Mouse (Mus musculus): ENCODE results near the gene Gm49333. TPM values are rescaled to one million over a fixed set of nuclear protein-coding genes. Genes with fewer than 3 reads are reported as not detected.

The Gm49333 gene
- polyA plus RNA-seq, 1 experiment from 2014 or later: 0.70 TPM

GRCm38 (mm10) chr16:20621191-20621990, 10.0 kb downstream of the Gm49333 start, which contains the start of gene Camk2n2:
Gene Camk2n2, minus strand, starts transcription at chr16:20621287.
- Histone ChIP-seq H3K4me2 (ENCODE audit: low read depth, low read length) (peak within 1 kb of the TSS; percentile 99), H3K36me3 (ENCODE audit: control insufficient read depth, insufficient read depth, low read length) (no peaks in the 10 kb centered on the region), H3K9ac (ENCODE audit: low read depth, low read length) (peak within 1 kb of the TSS; percentile 75), H3K9me3 (ENCODE audit: control insufficient read depth, low read length) (no peaks in the 10 kb centered on the region), H3K27me3 (replicated peaks; ENCODE audit: control insufficient read depth, insufficient read depth, low read length) (peaks cover 31% of the 10 kb centered on the region), H3K4me3 (ENCODE audit: low read depth, low read length) (peak within 1 kb of the TSS; percentile 74), H3K4me1 (ENCODE audit: control insufficient read depth, insufficient read depth, low read length) (peaks cover 20% of the 10 kb centered on the region), H3K27ac (replicated peaks; ENCODE audit: low read depth, low read length) (peak within 1 kb of the TSS; percentile 59; the same call in 1 of the 2 replicates)
- ATAC-seq (ENCODE audit: low read depth) (peak; percentile 58), DNase-seq (ENCODE audit: low spot score) (peak; percentile 40)
- 2% methylated on average over 36 of the region's 92 CpGs for WGBS

- DNase-seq (ENCODE audit: low spot score): peak; percentile 78
- H3K4me1 ChIP-seq (ENCODE audit: control insufficient read depth, insufficient read depth, low read length): peaks cover 20% of the 10 kb centered on the region
- under 1% methylated on average over 32 of the region's 37 CpGs for WGBS
- peaks cover 31% of the 10 kb centered on the region for H3K27me3 ChIP-seq (replicated peaks; ENCODE audit: control insufficient read depth, insufficient read depth, low read length)
- H3K4me2 ChIP-seq (ENCODE audit: low read depth, low read length): peak overlapping the region; percentile 99
- no peaks in the 10 kb centered on the region for H3K36me3 ChIP-seq (ENCODE audit: control insufficient read depth, insufficient read depth, low read length)
- no peaks in the 10 kb centered on the region for H3K9me3 ChIP-seq (ENCODE audit: control insufficient read depth, low read length)
- ATAC-seq (ENCODE audit: low read depth): peak; percentile 54
- H3K4me3 ChIP-seq (ENCODE audit: low read depth, low read length): peak overlapping the region; percentile 74
- H3K27ac ChIP-seq (replicated peaks; ENCODE audit: low read depth, low read length): peak overlapping the region; percentile 36; the same call in 1 of the 2 replicates
- peak overlapping the region; percentile 75 for H3K9ac ChIP-seq (ENCODE audit: low read depth, low read length)
Observed at GRCm38 (mm10) chr16:20621991-20622685, 10.7 kb downstream of the Gm49333 start.

GRCm38 (mm10) chr16:20623211-20623610, 11.8 kb downstream of the Gm49333 start:
- Histone ChIP-seq H3K27ac (replicated peaks; ENCODE audit: low read depth, low read length) (no peak overlapping the region), H3K36me3 (ENCODE audit: control insufficient read depth, insufficient read depth, low read length) (no peaks in the 10 kb centered on the region), H3K4me3 (ENCODE audit: low read depth, low read length) (no peak overlapping the region), H3K27me3 (replicated peaks; ENCODE audit: control insufficient read depth, insufficient read depth, low read length) (peaks cover 31% of the 10 kb centered on the region), H3K9me3 (ENCODE audit: control insufficient read depth, low read length) (no peaks in the 10 kb centered on the region), H3K4me1 (ENCODE audit: control insufficient read depth, insufficient read depth, low read length) (peaks cover 20% of the 10 kb centered on the region), H3K9ac (ENCODE audit: low read depth, low read length) (no peak overlapping the region), H3K4me2 (ENCODE audit: low read depth, low read length) (0 out of 2 replicates have a peak overlapping the region, but pooled peaks have one; percentile 99)
- 52% methylated on average over 2 of the region's 2 CpGs for WGBS
- DNase-seq (ENCODE audit: low spot score) (no peak), ATAC-seq (ENCODE audit: low read depth) (no peak)

GRCm38 (mm10) chr16:20628871-20629391, 17.5 kb downstream of the Gm49333 start:
- H3K9me3 ChIP-seq (ENCODE audit: control insufficient read depth, low read length): no peaks in the 10 kb centered on the region
- peaks cover 9% of the 10 kb centered on the region; the same call in 1 of the 2 replicates for H3K4me1 ChIP-seq (ENCODE audit: control insufficient read depth, insufficient read depth, low read length)
- ATAC-seq (ENCODE audit: low read depth) (no peak), DNase-seq (ENCODE audit: low spot score) (peak; percentile 14)
- WGBS: 47% methylated on average over 11 of the region's 11 CpGs
- H3K4me3 ChIP-seq (ENCODE audit: low read depth, low read length): peak overlapping the region; percentile 57; the same call in 1 of the 2 replicates
- H3K9ac ChIP-seq (ENCODE audit: low read depth, low read length): peak overlapping the region; percentile 78; the same call in 1 of the 2 replicates
- H3K36me3 ChIP-seq (ENCODE audit: control insufficient read depth, insufficient read depth, low read length): 0 out of 2 replicates have a peak, but pooled peaks cover 3% of the 10 kb centered on the region
- H3K27ac ChIP-seq (replicated peaks; ENCODE audit: low read depth, low read length): no peak overlapping the region
- peak overlapping the region; percentile 92 for H3K4me2 ChIP-seq (ENCODE audit: low read depth, low read length)
- H3K27me3 ChIP-seq (replicated peaks; ENCODE audit: control insufficient read depth, insufficient read depth, low read length): peaks cover 6% of the 10 kb centered on the region; the same call in 1 of the 2 replicates

GRCm38 (mm10) chr16:20629731-20630634, 18.6 kb downstream of the Gm49333 start, which contains the start of gene Ece2:
Gene Ece2, plus strand, starts transcription at chr16:20629828.
- peak; percentile 11 for DNase-seq (ENCODE audit: low spot score)
- peak; percentile 71 for ATAC-seq (ENCODE audit: low read depth)
- Histone ChIP-seq H3K4me1 (ENCODE audit: control insufficient read depth, insufficient read depth, low read length) (peaks cover 9% of the 10 kb centered on the region; the same call in 1 of the 2 replicates), H3K4me2 (ENCODE audit: low read depth, low read length) (peak within 1 kb of the TSS; percentile 92), H3K9ac (ENCODE audit: low read depth, low read length) (peak within 1 kb of the TSS; percentile 78), H3K4me3 (ENCODE audit: low read depth, low read length) (peak within 1 kb of the TSS; percentile 57), H3K27me3 (replicated peaks; ENCODE audit: control insufficient read depth, insufficient read depth, low read length) (peaks cover 3% of the 10 kb centered on the region; the same call in 1 of the 2 replicates), H3K36me3 (ENCODE audit: control insufficient read depth, insufficient read depth, low read length) (0 out of 2 replicates have a peak, but pooled peaks cover 3% of the 10 kb centered on the region), H3K27ac (replicated peaks; ENCODE audit: low read depth, low read length) (no peak within 1 kb of the TSS), H3K9me3 (ENCODE audit: control insufficient read depth, low read length) (no peaks in the 10 kb centered on the region)
- WGBS: 6% methylated on average over 45 of the region's 54 CpGs

- no peaks in the 10 kb centered on the region for H3K9me3 ChIP-seq (ENCODE audit: control insufficient read depth, low read length)
- WGBS: 83% methylated on average over 8 of the region's 8 CpGs
- no peak overlapping the region for H3K9ac ChIP-seq (ENCODE audit: low read depth, low read length)
- ATAC-seq (ENCODE audit: low read depth) (no peak), DNase-seq (ENCODE audit: low spot score) (no peak)
- no peaks in the 10 kb centered on the region for H3K4me1 ChIP-seq (ENCODE audit: control insufficient read depth, insufficient read depth, low read length)
- H3K4me3 ChIP-seq (ENCODE audit: low read depth, low read length): no peak overlapping the region
- no peaks in the 10 kb centered on the region for H3K27me3 ChIP-seq (replicated peaks; ENCODE audit: control insufficient read depth, insufficient read depth, low read length)
- no peak overlapping the region for H3K27ac ChIP-seq (replicated peaks; ENCODE audit: low read depth, low read length)
- H3K36me3 ChIP-seq (ENCODE audit: control insufficient read depth, insufficient read depth, low read length): 0 out of 2 replicates have a peak, but pooled peaks cover 1% of the 10 kb centered on the region
- no peak overlapping the region for H3K4me2 ChIP-seq (ENCODE audit: low read depth, low read length)
Observed at GRCm38 (mm10) chr16:20637410-20637809, 26.0 kb downstream of the Gm49333 start.

GRCm38 (mm10) chr16:20638367-20638766, 27.0 kb downstream of the Gm49333 start:
- DNase-seq (ENCODE audit: low spot score): no peak
- Histone ChIP-seq H3K27me3 (replicated peaks; ENCODE audit: control insufficient read depth, insufficient read depth, low read length) (no peaks in the 10 kb centered on the region), H3K9ac (ENCODE audit: low read depth, low read length) (no peak overlapping the region), H3K9me3 (ENCODE audit: control insufficient read depth, low read length) (no peaks in the 10 kb centered on the region), H3K4me2 (ENCODE audit: low read depth, low read length) (no peak overlapping the region), H3K4me3 (ENCODE audit: low read depth, low read length) (no peak overlapping the region), H3K27ac (replicated peaks; ENCODE audit: low read depth, low read length) (no peak overlapping the region), H3K4me1 (ENCODE audit: control insufficient read depth, insufficient read depth, low read length) (no peaks in the 10 kb centered on the region), H3K36me3 (ENCODE audit: control insufficient read depth, insufficient read depth, low read length) (no peaks in the 10 kb centered on the region)
- no peak for ATAC-seq (ENCODE audit: low read depth)
- WGBS: 88% methylated on average over 8 of the region's 8 CpGs

Data from embryonic facial prominence, embryonic 14.5 days (tissue).